Mouse (Mus musculus): ENCODE data around the gene Snx18. TPM values are rescaled to one million over a fixed set of nuclear protein-coding genes. Genes with fewer than 3 reads are reported as not detected.

Snx18 gene
- total and polyA plus RNA-seq, 3 experiments = 6.4 to 12.6 (median 9.1) TPM

- no peak for DNase-seq (ENCODE audit: extremely low read depth)
- no peak for TF ChIP-seq IRF4 (IDR thresholded peaks at IDR 0.05; ENCODE audit: low read depth, low read length)
- TF ChIP-seq ZKSCAN1 (IDR thresholded peaks at IDR 0.05; ENCODE audit: borderline replicate concordance, low read depth, low read length) = no peak
- TF ChIP-seq TBP (conservative IDR thresholded peaks at IDR 0.05; ENCODE audit: low read depth, low read length) = no peak
- TF ChIP-seq NELFE (IDR thresholded peaks at IDR 0.05; ENCODE audit: low read depth, low read length) = no peak
- no peak for TF ChIP-seq JUND (conservative IDR thresholded peaks at IDR 0.05; ENCODE audit: low read depth, low read length)
- no peak for TF ChIP-seq ZMIZ1 (IDR thresholded peaks at IDR 0.05; ENCODE audit: low read depth, low read length)
- TF ChIP-seq JUN (IDR thresholded peaks at IDR 0.05; ENCODE audit: insufficient read depth, low read depth, low read length) = no peak
- TF ChIP-seq ZNF384 (IDR thresholded peaks at IDR 0.05; ENCODE audit: low read depth, low read length) = no peak
- TF ChIP-seq MAX (IDR thresholded peaks at IDR 0.05; ENCODE audit: low read length) = no peak
- no peak for TF ChIP-seq SIN3A (IDR thresholded peaks at IDR 0.05; ENCODE audit: low read length)
- no peak for TF ChIP-seq CTCF (conservative IDR thresholded peaks at IDR 0.05 in 1 of 2, IDR thresholded peaks at IDR 0.05 in 1 of 2; ENCODE audit: low read depth in 2 of 2, low read length in 2 of 2)
- TF ChIP-seq MXI1 (IDR thresholded peaks at IDR 0.05; ENCODE audit: low read depth, low read length) = no peak
- TF ChIP-seq USF1 (IDR thresholded peaks at IDR 0.05; ENCODE audit: low read depth, low read length) = no peak
- TF ChIP-seq E2F4 (IDR thresholded peaks at IDR 0.05; ENCODE audit: insufficient replicate concordance, low read depth, low read length) = no peak
- dilution Hi-C loops (cut with MboI; ENCODE audit: extremely low pct_ligation_motif_present, extremely low pct_unique_long_range_greater_than_20kb, low sequenced_read_pairs) (no loop called here), in situ Hi-C loops (cut with MboI; ENCODE audit: low pct_ligation_motif_present, low pct_unique_long_range_greater_than_20kb, low sequenced_read_pairs) (no loop called here)
- Histone ChIP-seq H3K27ac (ENCODE audit: insufficient read depth, low read depth) (no peak overlapping the region), H3K4me2 (ENCODE audit: insufficient read depth, low read depth, poor library complexity, severe bottlenecking) (no peak overlapping the region), H3K9me3 (replicated peaks; ENCODE audit: low read length) (no peaks in the 10 kb centered on the region), H3K79me2 (replicated peaks; ENCODE audit: control insufficient read depth, extremely low read depth, insufficient read depth, poor library complexity, severe bottlenecking) (no peaks in the 10 kb centered on the region), H3K4me1 (ENCODE audit: control insufficient read depth in 1 of 2, insufficient read depth in 2 of 2) (no peaks in the 10 kb centered on the region), H3K36me3 (replicated peaks in 1 of 2; ENCODE audit: control insufficient read depth in 1 of 2, insufficient read depth in 1 of 2, low read length in 1 of 2) (no peaks in the 10 kb centered on the region), H3K4me3 (replicated peaks in 1 of 3; ENCODE audit: low read depth in 2 of 3, low read length in 2 of 3, poor library complexity in 1 of 3) (no peak overlapping the region), H3K9ac (ENCODE audit: insufficient read depth, low read depth) (no peak overlapping the region), H3K27me3 (replicated peaks) (no peaks in the 10 kb centered on the region)
These were observed 76.0 kb downstream of the Snx18 start for GRCm38 (mm10) chr13:113542374-113542773.

Other genes starting within 250 kb of the Snx18 start
- gene Hspb3, start 45.1 kb upstream of the Snx18 start, total RNA-seq (2012; rRNA removed) = not detected in 2 replicates
- gene Hspb3, start 45.1 kb upstream of the Snx18 start, total RNA-seq (2014; rRNA removed) = not detected in 2 replicates
- not detected in 2 replicates for gene Hspb3, start 45.1 kb upstream of the Snx18 start, polyA plus RNA-seq (2012; ENCODE audit: insufficient read length, low read depth)
- gene Arl15, start 175.9 kb upstream of the Snx18 start, total RNA-seq (2012; rRNA removed) = 2.2 and 2.5 TPM in 2 replicates
- 5.0 and 5.2 TPM in 2 replicates for gene Arl15, start 175.9 kb upstream of the Snx18 start, total RNA-seq (2014; rRNA removed)
- gene Arl15, start 175.9 kb upstream of the Snx18 start, polyA plus RNA-seq (2012; ENCODE audit: insufficient read length, low read depth) = 4.2 and 4.8 TPM in 2 replicates

Measured in CH12.LX (cell line).